24 mouse cellular contexts compared by ENCODE assay signal in genomic region chr3:121537996-121538395, GRCm38 (mm10). TPM values are rescaled to one million over a fixed set of nuclear protein-coding genes. Genes with fewer than 3 reads are reported as not detected.
DNase-seq lines count a peak whose midpoint lies in the region; ATAC-seq and TF ChIP-seq lines count a peak whose summit lies in the region.
"Had no signal": no experiment of that assay in that cellular context is flagged by ENCODE, and none has a peak within 500 bp of the region (broad histone marks: within the 10 kb centered on the region; RNA-seq: fewer than 3 reads in every experiment).

No protein-coding gene starts in this region.

- no peaks in the 10 kb centered on the region for H3K36me3 ChIP-seq in kidney, adult 2 months (ENCODE audit: control insufficient read depth, insufficient read depth, low read length)
- H3K36me3 ChIP-seq in lung, embryonic 14.5 days (ENCODE audit: insufficient read depth): no peaks in the 10 kb centered on the region
- H3K36me3 ChIP-seq in lung, postnatal 0 days (ENCODE audit: insufficient read depth, low read length): no peaks in the 10 kb centered on the region
- H3K36me3 ChIP-seq: embryonic facial prominence, embryonic 15.5 days; forebrain, embryonic 12.5 days; forebrain, embryonic 15.5 days; hindbrain, embryonic 12.5 days; hindbrain, embryonic 15.5 days had no signal

- H3K27ac ChIP-seq in kidney, adult 2 months (ENCODE audit: insufficient read depth, low read depth, low read length): no peak overlapping the region
- peak overlapping the region; percentile 44; the same call in 1 of the 2 replicates for H3K27ac ChIP-seq in lung, embryonic 14.5 days (ENCODE audit: low read depth)
- peak overlapping the region; percentile 52; the same call in 1 of the 2 replicates for H3K27ac ChIP-seq in lung, postnatal 0 days (ENCODE audit: low read length)
- H3K27ac ChIP-seq: embryonic facial prominence, embryonic 15.5 days; forebrain, embryonic 12.5 days; forebrain, embryonic 15.5 days; heart, adult 2 months; hindbrain, embryonic 15.5 days had no signal

- H3K4me3 ChIP-seq in kidney, adult 2 months (ENCODE audit: insufficient read depth, low read depth, low read length): no peak overlapping the region
- H3K4me3 ChIP-seq in lung, embryonic 14.5 days (ENCODE audit: low read depth, low read length): no peak overlapping the region
- no peak overlapping the region for H3K4me3 ChIP-seq in lung, postnatal 0 days (ENCODE audit: low read depth, low read length)
- H3K4me3 ChIP-seq: embryonic facial prominence, embryonic 15.5 days; forebrain, embryonic 12.5 days; forebrain, embryonic 15.5 days; heart, adult 2 months; hindbrain, embryonic 12.5 days; hindbrain, embryonic 15.5 days had no signal

- no peak overlapping the region for H3K4me2 ChIP-seq in lung, embryonic 14.5 days
- no peak overlapping the region for H3K4me2 ChIP-seq in lung, postnatal 0 days (replicated peaks; ENCODE audit: low read depth, low read length)
- H3K4me2 ChIP-seq: embryonic facial prominence, embryonic 15.5 days; forebrain, embryonic 12.5 days; forebrain, embryonic 15.5 days; heart, embryonic 11.5 days; hindbrain, embryonic 12.5 days; hindbrain, embryonic 15.5 days had no signal

- TF ChIP-seq POLR2A in kidney, adult 2 months (IDR thresholded peaks at IDR 0.05; ENCODE audit: low read depth, low read length): no peak

- no peak overlapping the region for H3K9ac ChIP-seq in lung, embryonic 14.5 days
- no peak overlapping the region for H3K9ac ChIP-seq in lung, postnatal 0 days (replicated peaks; ENCODE audit: low read depth)
- H3K9ac ChIP-seq: embryonic facial prominence, embryonic 15.5 days; forebrain, embryonic 12.5 days; forebrain, embryonic 15.5 days; hindbrain, embryonic 12.5 days; hindbrain, embryonic 15.5 days had no signal

- ATAC-seq in lung, embryonic 14.5 days (ENCODE audit: insufficient read depth): no peak
- ATAC-seq in lung, postnatal 0 days: peak; percentile 54
- ATAC-seq: CD4-positive, CD25-positive, alpha-beta regulatory T cell, adult 4 months; forebrain, embryonic 15.5 days had no signal

- peak; percentile 69 for DNase-seq in kidney, adult 2 months
- no peak for DNase-seq in kidney, postnatal 25 days
- DNase-seq in lung, embryonic 14.5 days: peak; percentile 67
- peak; percentile 75 for DNase-seq in lung, postnatal 0 days (ENCODE audit: low spot score)
- peak; percentile 66 for DNase-seq in lung, postnatal 25 days (ENCODE audit: low spot score)
- DNase-seq in right cerebral cortex, postnatal 10 days (ENCODE audit: low spot score in 2 of 2): no peak
- no peak for DNase-seq in B cell, adult 2 months
- no peak for DNase-seq in cerebellum, postnatal 14 days
- DNase-seq: adrenal gland, adult 2 months; cerebellum, adult 11 months; cerebellum, adult 2 months; cerebellum, adult 9-11 months; cerebellum, postnatal 36 days; embryo, embryonic 11 days; gastrocnemius, postnatal 10 days; gastrocnemius, postnatal 36 days; heart, adult 2 months had no signal

- WGBS in kidney, adult 2 months: 62% methylated on average over 3 of the region's 3 CpGs
- 80% methylated on average over 3 of the region's 3 CpGs for WGBS in lung, embryonic 14.5 days
- WGBS in lung, postnatal 0 days: 62% methylated on average over 3 of the region's 3 CpGs

- H3K27me3 ChIP-seq in kidney, adult 2 months (replicated peaks; ENCODE audit: control insufficient read depth, insufficient read depth, low read length): no peaks in the 10 kb centered on the region
- no peaks in the 10 kb centered on the region for H3K27me3 ChIP-seq in lung, embryonic 14.5 days (ENCODE audit: insufficient read depth, low read length)
- no peaks in the 10 kb centered on the region for H3K27me3 ChIP-seq in lung, postnatal 0 days (replicated peaks; ENCODE audit: insufficient read depth, low read length)

- peaks cover 11% of the 10 kb centered on the region; the same call in 1 of the 2 replicates for H3K4me1 ChIP-seq in kidney, adult 2 months (ENCODE audit: control insufficient read depth, insufficient read depth, low read length)
- peaks cover 7% of the 10 kb centered on the region for H3K4me1 ChIP-seq in lung, embryonic 14.5 days (ENCODE audit: insufficient read depth)
- H3K4me1 ChIP-seq in lung, postnatal 0 days (ENCODE audit: insufficient read depth, low read depth, low read length): no peaks in the 10 kb centered on the region; the same call in 1 of the 2 replicates
- H3K4me1 ChIP-seq: forebrain, embryonic 15.5 days had no signal

- peak; percentile 78 for TF ChIP-seq EP300 in lung, postnatal 0 days (IDR thresholded peaks at IDR 0.05)

- TF ChIP-seq CTCF in kidney, adult 2 months (conservative IDR thresholded peaks at IDR 0.05; ENCODE audit: insufficient read depth, insufficient read length, low read depth, low read length): no peak
- no peak for TF ChIP-seq CTCF in lung, embryonic 14.5 days (IDR thresholded peaks at IDR 0.05; ENCODE audit: low read depth)
- no peak for TF ChIP-seq CTCF in lung, postnatal 0 days (IDR thresholded peaks at IDR 0.05)

- no peaks in the 10 kb centered on the region for H3K9me3 ChIP-seq in lung, embryonic 14.5 days (ENCODE audit: low read depth, low read length)
- H3K9me3 ChIP-seq in lung, postnatal 0 days (ENCODE audit: low read length): no peaks in the 10 kb centered on the region
- H3K9me3 ChIP-seq: embryonic facial prominence, embryonic 15.5 days; forebrain, embryonic 12.5 days; forebrain, embryonic 15.5 days; hindbrain, embryonic 12.5 days; hindbrain, embryonic 15.5 days had no signal

RNA-seq across cellular contexts. Expression of gene Slc44a3, which starts 5.8 kb away (rescaled TPM):
- polyA plus RNA-seq in kidney, adult 2 months (2012; rRNA removed): 9.7 and 11.4 TPM in 2 replicates
- 12.0 and 12.2 TPM in 2 replicates for polyA plus RNA-seq in lung, embryonic 14.5 days (2014; fragmentation: Nextera tagmentation; extraction: Ambion mirVana)
- polyA plus RNA-seq in lung, postnatal 0 days (2015; fragmentation: Nextera tagmentation; extraction: Ambion mirVana): 45.4 and 48.7 TPM in 2 replicates
- polyA plus RNA-seq: CD4-positive, CD25-positive, alpha-beta regulatory T cell, adult 4 months had no signal

Comparison
In these comparisons a context has a peak if more than half of its experiments do, and no peak if none do; other contexts are left out.
1. DNase-seq: peak in kidney, adult 2 months (single experiment), lung, embryonic 14.5 days (single experiment), lung, postnatal 0 days (single experiment) and lung, postnatal 25 days (single experiment); none in kidney, postnatal 25 days (0 of 2), right cerebral cortex, postnatal 10 days (0 of 2), B cell, adult 2 months (0 of 2) and cerebellum, postnatal 14 days (0 of 2).